23 mouse cellular contexts compared by ENCODE assay signal in the genomic region with DNA sequence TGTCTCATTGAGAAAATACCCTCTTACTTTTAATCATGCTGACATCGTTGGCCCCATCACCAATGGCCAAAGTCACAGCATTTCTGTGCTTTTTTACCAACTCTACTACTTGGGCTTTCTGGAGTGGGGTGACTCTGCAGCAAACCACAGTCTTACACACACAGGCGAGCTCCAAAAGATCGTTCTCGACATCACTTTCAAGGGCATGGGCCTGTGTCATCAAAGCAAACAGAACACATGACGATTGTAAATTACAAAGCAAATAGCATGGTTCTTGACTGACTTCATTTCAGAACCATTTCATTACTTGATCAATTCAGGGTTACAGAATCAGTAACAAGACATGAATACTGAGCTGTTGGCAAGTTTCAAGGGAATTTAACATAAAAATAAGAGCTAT.
DNase-seq lines count a peak whose midpoint lies in the region; ATAC-seq and TF ChIP-seq lines count a peak whose summit lies in the region.
"Had no signal": no experiment of that assay in that cellular context is flagged by ENCODE, and none has a peak within 500 bp of the region (broad histone marks: within the 10 kb centered on the region; RNA-seq: fewer than 3 reads in every experiment).

No protein-coding gene starts in this region.

- H3K27ac ChIP-seq in liver, adult 2 months (replicated peaks; ENCODE audit: insufficient read depth, low read depth, low read length) = peak overlapping the region; percentile 99
- no peak overlapping the region for H3K27ac ChIP-seq in liver, embryonic 12.5 days
- H3K27ac ChIP-seq: embryonic facial prominence, embryonic 10.5 days; embryonic facial prominence, embryonic 12.5 days; forebrain, embryonic 13.5 days; forebrain, embryonic 15.5 days had no signal

- no peaks in the 10 kb centered on the region for H3K79me2 ChIP-seq in liver, adult 2 months (ENCODE audit: control insufficient read depth, insufficient read depth, low read length)

- no peak for TF ChIP-seq CTCF in liver, adult 2 months (IDR thresholded peaks at IDR 0.05; ENCODE audit: low read depth, low read length)

- peaks cover 19% of the 10 kb centered on the region for H3K4me1 ChIP-seq in liver, adult 2 months (ENCODE audit: control insufficient read depth, insufficient read depth, low read length)
- H3K4me1 ChIP-seq in liver, embryonic 12.5 days = peaks cover 9% of the 10 kb centered on the region
- H3K4me1 ChIP-seq: forebrain, embryonic 15.5 days had no signal

- WGBS in liver, adult 2 months = 25% methylated on average over 5 of the region's 5 CpGs
- 72% methylated on average over 5 of the region's 5 CpGs for WGBS in liver, embryonic 12.5 days (ENCODE audit: insufficient replicate concordance)

- no peak overlapping the region for H3K4me3 ChIP-seq in liver, adult 2 months (ENCODE audit: insufficient read depth, low read depth, low read length)
- H3K4me3 ChIP-seq in liver, embryonic 12.5 days = no peak overlapping the region
- H3K4me3 ChIP-seq: embryonic facial prominence, embryonic 10.5 days; embryonic facial prominence, embryonic 12.5 days; forebrain, embryonic 13.5 days; forebrain, embryonic 15.5 days had no signal

- TF ChIP-seq POLR2A in liver, adult 2 months (IDR thresholded peaks at IDR 0.05; ENCODE audit: extremely low read depth, insufficient read depth, low read length) = no peak

- no peaks in the 10 kb centered on the region for H3K27me3 ChIP-seq in liver, adult 2 months (ENCODE audit: control insufficient read depth, insufficient read depth, low read length)
- no peaks in the 10 kb centered on the region for H3K27me3 ChIP-seq in liver, embryonic 12.5 days (replicated peaks)
- H3K27me3 ChIP-seq: CH12.LX; embryonic facial prominence, embryonic 12.5 days; forebrain, embryonic 13.5 days; forebrain, embryonic 15.5 days; Patski had no signal

- ATAC-seq in liver, embryonic 12.5 days = no peak
- ATAC-seq: activated CD4-positive, CD25-positive, alpha-beta regulatory T cell, adult 4 months; CD4-positive, CD25-positive, alpha-beta regulatory T cell, adult 4 months; forebrain, embryonic 13.5 days; forebrain, embryonic 15.5 days; forebrain, postnatal 0 days; Patski had no signal

- DNase-seq in adrenal gland, adult (ENCODE audit: inconsistent age in 2 of 2, low spot score in 1 of 2) = peak; percentile 38 to 72
- no peak for DNase-seq in adrenal gland, postnatal 14 days
- peak; percentile 32 for DNase-seq in adrenal gland, adult 8-10 months
- no peak for DNase-seq in adrenal gland, postnatal 4 days (ENCODE audit: low spot score in 2 of 2)
- DNase-seq in liver, adult 2 months (ENCODE audit: extremely low read depth, low read depth, low spot score) = peak; percentile 91
- DNase-seq: adrenal gland, postnatal 25 days; B cell, adult 2 months; cerebellum, adult 11-12 months; cerebellum, adult 2 months; cerebellum, adult 9-10 months; cerebellum, postnatal 10 days; cerebellum, postnatal 25 days; forebrain, postnatal 0 days had no signal

- H3K9ac ChIP-seq in liver, adult 2 months (ENCODE audit: low read depth, low read length) = no peak overlapping the region
- no peak overlapping the region for H3K9ac ChIP-seq in liver, embryonic 12.5 days
- H3K9ac ChIP-seq: embryonic facial prominence, embryonic 12.5 days; forebrain, embryonic 13.5 days; forebrain, embryonic 15.5 days; forebrain, postnatal 0 days had no signal

- no peak overlapping the region for H3K4me2 ChIP-seq in liver, embryonic 12.5 days
- H3K4me2 ChIP-seq: embryonic facial prominence, embryonic 12.5 days; forebrain, embryonic 13.5 days; forebrain, embryonic 15.5 days had no signal

- no peaks in the 10 kb centered on the region for H3K9me3 ChIP-seq in liver, embryonic 12.5 days (replicated peaks)
- H3K9me3 ChIP-seq: embryonic facial prominence, embryonic 10.5 days; embryonic facial prominence, embryonic 12.5 days; forebrain, embryonic 13.5 days; forebrain, embryonic 15.5 days; G1E had no signal

- H3K36me3 ChIP-seq in liver, adult 2 months (ENCODE audit: control insufficient read depth, insufficient read depth, low read length) = no peaks in the 10 kb centered on the region
- H3K36me3 ChIP-seq in liver, embryonic 12.5 days = no peaks in the 10 kb centered on the region
- H3K36me3 ChIP-seq: embryonic facial prominence, embryonic 10.5 days; embryonic facial prominence, embryonic 12.5 days; forebrain, embryonic 15.5 days; G1E had no signal

Comparison
In these comparisons a context has a peak if more than half of its experiments do, and no peak if none do; other contexts are left out.
1. DNase-seq: peak in adrenal gland, adult (2 of 2), adrenal gland, adult 8-10 months (single experiment) and liver, adult 2 months (single experiment); none in adrenal gland, postnatal 14 days (single experiment) and adrenal gland, postnatal 4 days (0 of 2).